Mouse (Mus musculus) NIH3T3 (cell line): ENCODE measurements around the gene Ppp2r3c.
"Not testable (repeated sequence)": the region's sequence is repeated elsewhere in the genome, so short reads cannot be mapped to it uniquely, and the experiment has no call there.

Source experiments
- DNase-seq: peaks from one replicate; pipeline ENCODE4 v3.0.0-alpha.2; 2012; ENCODE audit warnings: low read depth

The Ppp2r3c gene

DNA sequence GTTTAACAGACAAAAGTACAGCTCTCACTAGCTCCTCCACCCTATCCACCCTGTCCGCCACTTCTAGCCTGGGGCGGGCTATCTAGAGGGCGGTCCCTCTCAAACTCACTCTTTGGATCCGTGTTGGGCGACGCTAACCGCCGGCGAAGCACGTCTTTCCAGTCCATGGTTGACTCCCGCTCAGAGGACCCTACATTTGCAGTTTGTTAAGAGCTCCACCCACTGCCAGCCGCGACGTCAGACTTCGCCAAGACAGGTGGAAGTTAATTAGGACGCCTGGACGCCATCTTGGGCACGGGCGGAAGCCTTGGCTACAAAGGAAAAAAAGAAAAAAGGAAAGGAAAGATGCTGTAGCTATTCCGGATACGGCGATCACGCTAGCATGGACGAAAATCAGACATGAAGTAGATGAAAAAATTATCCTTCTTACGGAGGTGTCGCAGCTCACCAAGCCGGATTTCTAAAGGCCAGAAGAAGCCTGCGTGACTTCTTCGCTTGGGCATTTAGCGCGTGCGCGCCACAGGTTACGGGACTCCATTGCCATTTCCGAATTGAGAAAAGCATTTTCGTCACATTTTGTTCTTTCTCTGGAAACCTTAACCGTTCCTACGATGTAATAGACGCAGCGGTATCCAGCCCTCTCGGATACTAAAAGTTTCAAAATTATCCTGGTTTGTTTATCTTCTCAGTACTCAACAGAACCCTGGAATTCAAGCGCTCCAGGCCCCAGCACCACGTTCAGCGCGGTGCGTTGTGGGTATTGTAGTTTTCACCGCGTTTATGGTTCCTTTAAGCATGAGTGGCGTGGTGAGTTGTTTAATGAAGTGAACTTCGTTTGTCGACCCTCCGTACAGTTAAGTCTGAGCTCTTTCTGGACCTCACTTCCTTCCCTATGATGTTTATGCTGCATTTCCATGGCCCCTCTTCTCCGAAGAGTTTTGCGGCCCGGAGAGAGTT is at the start of gene Ppp2r3c:
Gene Ppp2r3c (minus strand): TSS at position 514 of the 957 bp plus-strand sequence.
- DNase-seq = peak; percentile 96

DNA sequence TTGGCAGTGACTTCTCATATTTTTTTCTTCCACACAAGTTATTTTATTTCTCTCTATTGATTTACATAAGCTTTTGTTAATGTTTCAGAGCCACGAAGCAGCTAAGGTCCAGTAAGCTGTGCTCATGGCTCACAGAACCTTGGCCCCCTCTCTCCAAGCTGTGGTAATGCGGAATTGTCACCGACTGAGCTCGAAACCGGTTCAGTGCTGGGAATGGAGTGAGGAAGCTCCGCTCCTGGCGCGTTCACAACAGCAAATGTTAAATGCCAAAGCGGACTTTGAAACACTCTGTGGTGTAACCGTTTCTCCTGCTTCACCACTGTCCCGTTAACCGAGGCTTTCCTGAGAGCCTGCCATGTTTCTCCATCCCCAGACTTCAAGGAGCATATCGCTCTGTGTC is 41.8 kb upstream of the Ppp2r3c start:
- DNase-seq = no peak

DNA sequence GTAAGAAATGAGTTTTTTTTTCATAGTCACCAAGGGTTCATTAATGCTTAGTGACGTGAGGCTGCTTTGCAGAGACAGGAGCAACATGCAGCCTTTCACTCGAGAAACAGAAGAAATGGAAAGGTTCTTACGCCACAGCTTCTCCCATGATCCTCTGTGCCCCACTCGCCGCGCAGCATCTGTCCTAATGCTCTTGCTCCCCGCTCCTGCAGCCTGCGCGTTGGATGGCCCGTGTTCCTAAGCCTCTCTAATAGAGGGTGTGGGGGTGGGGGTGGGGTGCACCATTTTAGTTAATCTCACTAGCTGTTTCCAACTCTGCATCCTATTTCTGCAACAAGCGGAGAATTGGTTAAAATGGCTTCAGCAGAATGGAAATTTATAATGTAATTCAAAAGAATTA is 41.2 kb upstream of the Ppp2r3c start:
- no peak for DNase-seq

DNA sequence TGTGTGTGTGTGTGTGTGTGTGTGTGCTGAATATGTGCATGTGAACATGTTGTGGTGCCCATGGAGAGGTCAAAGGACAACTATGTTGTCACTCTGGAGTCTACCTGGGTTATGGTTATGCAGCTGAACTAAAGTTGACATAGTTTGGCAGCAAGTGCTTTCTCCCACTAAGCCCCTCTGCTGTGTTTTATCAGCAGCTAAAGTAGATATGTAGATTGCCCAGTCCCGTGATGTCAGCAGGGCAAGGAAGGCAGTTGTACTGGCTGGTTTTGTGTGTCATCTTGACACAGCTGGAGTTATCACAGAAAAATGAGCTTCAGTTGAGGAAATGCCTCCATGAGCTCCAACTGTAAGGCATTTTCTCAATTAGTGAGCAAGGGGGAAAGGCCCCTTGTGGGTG is 40.2 kb upstream of the Ppp2r3c start:
- not testable (repeated sequence) for DNase-seq

DNA sequence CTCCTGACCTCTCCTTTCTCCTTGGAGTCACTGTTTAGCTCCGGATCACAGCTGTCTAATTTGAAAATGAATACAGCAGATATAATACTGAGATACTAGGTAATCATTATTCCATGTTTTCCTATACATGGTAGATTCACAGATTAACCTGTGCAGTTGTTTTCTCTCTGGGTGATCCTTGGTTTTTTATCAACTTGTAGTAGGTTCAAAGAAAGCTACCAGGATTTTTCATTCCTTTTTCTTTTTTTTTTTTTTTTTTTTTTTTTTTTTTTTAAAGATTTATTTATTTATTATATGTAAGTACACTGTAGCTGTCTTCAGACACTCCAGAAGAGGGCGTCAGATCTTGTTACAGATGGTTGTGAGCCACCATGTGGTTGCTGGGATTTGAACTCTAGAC is 35.7 kb upstream of the Ppp2r3c start:
- DNase-seq = not testable (repeated sequence)

DNA sequence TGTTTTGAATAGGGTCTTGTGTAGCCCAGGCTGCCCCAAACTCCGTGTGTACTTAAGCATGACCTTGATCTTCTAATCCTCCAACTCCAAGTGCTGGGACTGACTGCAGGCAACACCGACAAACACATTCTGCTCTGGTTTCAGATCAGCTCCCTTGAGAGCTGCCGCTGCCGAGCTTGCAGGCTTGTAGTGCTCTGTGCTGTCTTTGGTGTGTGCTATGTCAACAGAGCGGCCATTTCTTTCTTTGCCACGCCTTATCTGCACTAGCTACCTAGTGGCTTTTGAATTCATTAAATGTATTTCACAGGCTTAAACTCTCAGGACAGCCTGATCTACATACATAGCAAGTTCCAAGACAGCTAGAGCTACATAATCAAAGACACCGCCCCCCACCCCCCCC is 30.9 kb upstream of the Ppp2r3c start:
- no peak for DNase-seq

DNA sequence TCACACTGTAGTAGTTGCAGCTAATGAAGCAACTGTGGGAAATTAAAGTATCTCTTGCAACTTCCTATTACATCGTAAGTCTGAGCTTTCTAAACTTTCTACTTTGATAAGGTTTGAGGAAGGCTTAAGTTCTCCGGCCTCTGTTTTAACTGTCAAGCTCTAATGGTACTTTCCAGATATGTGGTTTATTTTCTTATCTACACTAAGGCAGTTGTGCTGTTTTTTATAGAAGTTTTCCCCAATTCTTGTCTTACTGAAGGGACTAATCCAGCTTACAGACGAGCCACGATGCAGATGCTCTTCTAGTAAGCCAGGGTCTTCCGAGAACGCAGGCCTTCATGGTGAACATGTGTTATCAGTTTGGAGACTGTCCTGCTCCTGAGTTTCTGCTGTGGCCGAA is 26.6 kb upstream of the Ppp2r3c start:
- DNase-seq = no peak

DNA sequence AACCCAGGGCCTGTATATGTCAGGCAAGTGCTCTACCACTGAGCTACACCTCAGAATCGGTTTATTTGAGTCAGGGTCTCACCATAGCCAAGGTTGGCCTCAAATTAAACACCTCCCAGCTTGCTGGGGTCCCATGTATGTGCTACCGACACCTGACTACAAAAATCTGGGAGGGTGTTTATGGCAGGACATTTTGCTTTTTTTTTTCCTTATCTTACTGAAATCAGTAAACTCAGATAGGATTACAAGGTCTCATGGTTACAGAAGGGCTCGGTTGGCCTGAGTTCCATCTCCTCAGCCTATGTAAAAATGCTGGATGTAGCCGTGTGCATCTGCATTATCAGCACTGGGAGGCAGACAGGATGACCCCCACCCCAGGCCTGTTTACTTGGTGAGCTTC is 26.0 kb upstream of the Ppp2r3c start:
- DNase-seq = no peak

DNA sequence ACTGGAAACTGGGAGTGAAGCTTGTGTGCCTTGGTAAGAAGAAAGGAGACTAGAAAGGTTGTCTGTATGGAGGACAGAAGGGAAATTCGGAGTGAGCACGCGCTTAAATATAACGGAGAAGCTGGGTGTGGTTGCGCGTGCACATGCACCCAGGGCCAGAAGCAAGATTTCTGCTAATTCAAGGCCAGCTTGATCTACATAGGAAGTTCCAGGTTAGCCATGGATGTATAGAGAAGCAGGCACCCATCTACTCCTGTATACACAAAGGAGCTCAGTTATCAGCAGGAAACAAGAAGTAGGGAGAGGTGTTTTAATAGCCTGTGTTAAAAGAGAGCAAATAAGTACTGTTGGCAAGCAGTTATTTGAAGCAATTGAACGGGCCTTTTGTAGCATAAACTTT is 22.9 kb upstream of the Ppp2r3c start:
- no peak for DNase-seq

DNA sequence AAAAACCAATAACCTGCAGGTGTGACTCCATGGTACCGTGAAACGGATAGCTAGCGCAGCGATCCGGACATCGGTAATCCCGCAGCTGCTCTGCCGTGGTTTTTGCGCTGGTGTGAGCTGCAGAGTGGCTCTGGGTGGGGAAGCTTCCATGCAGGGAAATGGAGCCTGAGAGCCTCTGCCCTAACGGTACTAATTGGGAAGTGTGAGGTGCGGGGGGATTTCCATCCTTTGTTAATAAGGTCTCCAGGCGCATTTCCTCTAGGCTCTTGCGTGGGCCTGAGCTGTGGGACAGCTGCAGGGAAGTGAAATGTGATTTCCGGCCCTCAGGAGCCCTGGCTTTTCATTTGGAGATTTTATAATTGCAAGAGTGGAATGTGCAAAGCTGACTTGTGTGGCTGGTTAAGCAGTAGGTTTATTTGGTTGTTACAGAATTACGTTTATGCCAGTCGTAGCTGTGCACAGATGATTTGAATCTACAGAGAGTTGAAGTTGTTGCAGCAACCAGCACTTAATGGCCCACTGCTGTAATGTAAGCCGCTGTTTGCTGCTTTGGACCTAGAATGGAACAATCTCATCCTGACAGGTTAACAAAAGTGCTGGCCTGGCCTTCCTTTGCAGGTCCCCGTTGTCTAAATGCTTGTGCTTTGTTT is 19.0 kb upstream of the Ppp2r3c start:
- DNase-seq = no peak

DNA sequence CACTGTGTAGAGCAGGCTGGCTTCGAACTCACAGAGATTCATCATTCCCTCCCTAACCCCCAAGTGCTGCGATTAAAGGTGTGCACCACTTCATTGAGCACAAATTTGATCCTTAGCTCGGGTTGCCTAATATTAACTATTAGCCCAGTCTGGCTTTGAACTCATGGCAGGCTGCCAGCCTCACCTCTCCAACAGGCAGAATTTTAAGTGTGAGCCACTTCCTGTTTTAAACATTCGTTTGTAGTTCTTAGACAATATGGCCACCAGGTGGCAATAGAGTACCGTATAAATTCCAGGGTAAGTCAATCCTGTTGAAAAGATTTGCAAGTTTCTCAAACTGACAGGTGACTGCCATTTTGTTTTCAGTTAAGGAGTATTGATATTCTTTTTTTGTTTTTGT is 12.4 kb upstream of the Ppp2r3c start:
- peak; percentile 94 for DNase-seq

DNA sequence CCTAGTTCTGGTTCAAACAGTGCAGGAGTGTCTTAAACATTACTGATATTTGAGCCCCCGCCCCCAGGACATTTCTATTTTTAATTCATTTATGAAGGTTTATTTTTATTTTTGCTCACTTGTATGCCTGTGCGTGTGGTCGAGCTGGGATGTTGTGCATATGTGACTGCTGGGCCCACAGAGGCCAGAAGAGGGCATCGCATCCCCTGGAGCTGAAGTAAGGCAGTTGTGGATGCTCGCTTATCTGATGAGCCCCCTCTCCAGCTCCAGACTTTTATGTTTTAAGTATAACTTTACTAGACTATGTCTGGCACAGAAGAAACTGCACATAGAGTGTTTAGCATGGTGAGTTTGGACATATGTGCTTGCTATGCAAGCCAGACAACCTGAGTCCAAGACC is 11.1 kb upstream of the Ppp2r3c start:
- DNase-seq = peak; percentile 10

DNA sequence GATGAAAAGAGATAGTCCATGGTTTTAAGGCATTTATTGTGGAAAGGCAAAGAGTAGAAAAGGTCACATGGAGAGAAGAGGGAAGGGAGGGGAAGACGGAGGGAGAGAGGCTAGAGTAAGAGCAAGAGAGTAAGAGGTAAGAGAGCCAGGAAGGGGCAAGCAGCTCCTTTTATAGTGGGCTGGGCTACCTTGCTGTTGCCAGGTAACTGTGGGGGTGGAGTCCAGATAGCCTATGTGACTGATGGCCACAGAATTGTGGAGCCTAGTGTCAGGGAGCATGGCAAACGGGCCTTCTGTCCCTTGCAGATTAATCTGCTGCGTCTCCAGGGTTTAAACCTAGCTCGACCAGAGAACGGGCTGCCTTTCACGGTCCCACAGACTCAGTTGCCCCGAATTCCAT is 9.0 kb upstream of the Ppp2r3c start:
- DNase-seq = no peak

DNA sequence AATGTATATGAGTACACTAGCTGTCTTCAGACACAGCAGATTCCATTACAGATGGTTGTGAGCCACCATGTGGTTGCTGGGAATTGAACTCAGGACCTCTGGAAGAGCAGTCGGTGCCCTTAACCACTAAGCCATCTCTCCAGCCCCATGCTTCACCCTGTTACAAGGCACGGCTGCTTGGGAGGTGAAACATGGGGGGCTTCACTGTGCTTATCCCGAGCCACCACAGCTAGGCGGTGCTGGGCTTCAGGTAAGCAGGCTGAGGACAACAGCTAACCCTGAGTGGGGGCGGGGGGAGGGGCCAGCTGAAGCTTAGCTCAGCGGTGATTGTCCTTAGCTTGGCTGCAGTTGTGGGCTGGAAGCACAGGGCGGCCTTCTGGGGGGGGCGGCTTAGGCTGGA is 6.7 kb upstream of the Ppp2r3c start:
- DNase-seq = no peak

DNA sequence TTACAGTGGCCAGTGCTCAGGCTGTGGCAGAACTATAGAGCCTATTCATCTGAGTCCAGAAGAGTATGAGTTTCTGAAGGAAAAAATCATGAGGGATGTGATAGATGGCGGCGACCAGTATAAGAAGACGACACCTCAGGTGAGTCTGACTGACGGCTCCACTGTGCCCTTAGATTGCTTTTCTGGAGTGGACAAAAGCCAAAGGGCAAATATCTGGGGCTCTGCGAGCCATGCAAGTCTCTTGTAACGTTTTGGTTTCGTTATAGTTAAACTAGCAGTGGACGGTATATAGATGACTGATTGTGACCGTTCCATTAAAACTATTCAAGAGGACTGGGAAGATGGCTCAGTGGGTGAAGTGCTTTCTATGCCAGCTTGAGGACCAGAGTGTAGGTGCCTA is 5.9 kb upstream of the Ppp2r3c start:
- no peak for DNase-seq

DNA sequence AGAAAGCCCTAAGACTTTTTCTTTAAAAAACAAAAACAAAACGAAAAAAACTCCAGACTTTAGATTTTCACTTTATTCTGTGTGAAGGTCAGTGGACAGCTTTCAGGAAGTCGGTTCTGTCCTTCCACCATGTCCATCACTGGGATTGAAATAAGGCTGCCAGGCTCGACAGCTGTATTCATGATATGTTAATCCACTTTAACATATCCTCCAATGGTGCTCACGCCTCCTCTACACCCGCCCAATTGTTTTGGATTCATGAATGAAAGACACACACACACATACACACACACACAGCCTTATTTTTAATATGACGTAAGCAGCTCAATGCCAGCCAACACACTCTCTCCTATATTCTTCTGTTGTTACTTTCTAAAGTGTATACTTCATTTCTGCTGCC is 4.8 kb upstream of the Ppp2r3c start:
- no peak for DNase-seq

DNA sequence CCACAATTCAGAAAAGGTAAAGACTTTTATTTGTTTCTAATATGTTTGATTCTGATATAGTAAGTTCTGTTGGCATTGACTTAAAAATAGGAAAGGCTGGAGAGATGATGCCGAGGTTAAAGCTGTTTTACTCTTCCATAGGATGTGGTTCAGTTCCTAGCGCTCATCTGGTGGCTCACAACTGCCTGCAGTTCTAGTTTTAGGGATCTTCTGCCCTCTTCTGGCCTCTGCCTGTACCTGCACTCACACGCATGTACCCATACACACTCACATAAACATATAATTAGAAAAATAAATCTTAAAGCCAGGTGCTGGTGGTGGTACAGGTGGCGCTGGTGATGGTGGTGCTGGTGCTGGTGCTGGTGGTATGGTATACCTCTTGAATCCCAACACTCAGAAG is 3.6 kb upstream of the Ppp2r3c start:
- DNase-seq = no peak

DNA sequence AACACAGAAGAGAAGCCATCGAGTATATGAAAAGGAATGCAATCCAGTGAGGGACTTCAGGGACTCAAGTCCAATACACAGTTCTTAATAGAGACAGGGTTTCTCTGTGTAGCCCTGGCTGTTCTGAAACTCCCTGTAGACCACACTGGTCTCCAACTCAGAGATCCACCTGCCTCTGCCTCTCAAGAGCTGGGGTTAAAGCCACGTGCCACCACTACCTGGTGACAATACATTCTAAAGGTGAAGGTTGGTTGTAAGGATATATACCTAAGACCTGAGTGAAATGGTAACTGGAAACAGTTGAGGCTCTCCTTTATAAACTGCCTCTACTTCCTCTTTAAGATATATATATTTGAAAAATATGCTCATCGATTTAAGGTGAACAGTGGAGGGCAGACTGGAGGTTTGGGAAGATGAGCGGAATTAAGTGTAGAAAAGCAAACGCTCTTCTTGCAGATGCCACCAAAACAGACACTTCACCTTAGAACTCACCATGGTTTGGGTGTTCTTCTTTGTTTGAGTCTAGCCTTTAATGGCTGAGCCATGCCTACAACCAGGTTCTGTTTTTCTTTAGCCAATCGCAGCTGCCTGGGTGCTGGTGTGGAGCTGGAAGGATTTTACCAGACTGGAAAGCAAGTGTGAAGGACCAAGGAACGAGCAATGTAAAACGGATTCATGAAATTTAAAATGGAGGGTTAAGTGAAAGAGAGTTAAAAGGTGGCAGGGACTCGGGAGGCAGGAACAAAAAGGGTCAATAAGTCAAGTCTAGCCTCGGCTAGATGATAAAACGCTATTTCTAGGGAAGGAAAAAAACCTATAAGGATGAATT is 1.1 kb downstream of the Ppp2r3c start:
- peak; percentile 43 for DNase-seq

DNA sequence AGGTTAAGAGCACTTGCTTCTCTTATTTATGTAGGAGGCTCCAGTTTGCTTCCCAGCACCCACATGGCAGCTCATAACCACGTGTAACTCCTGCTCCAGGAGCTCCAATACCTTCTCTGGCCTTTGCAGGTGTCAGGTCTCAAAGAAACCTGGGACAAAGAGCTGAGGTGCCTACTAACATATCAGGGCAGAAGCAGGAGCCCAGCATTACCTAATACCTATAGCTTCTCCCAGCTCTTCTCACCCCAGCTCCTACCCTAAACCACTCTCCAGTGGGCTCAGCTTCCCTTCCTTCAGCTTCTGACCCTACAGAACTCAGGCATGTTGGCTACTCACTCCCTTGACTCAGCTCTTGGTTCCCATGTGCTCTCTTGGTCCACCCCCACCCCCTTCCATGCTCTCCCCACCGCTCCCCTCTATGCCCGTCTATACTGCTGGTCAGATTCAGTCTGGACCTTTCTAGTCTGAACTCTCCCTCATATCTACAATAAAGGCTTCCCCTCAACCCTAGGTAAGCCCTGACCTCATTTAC is 1.9 kb downstream of the Ppp2r3c start:
- DNase-seq = no peak

DNA sequence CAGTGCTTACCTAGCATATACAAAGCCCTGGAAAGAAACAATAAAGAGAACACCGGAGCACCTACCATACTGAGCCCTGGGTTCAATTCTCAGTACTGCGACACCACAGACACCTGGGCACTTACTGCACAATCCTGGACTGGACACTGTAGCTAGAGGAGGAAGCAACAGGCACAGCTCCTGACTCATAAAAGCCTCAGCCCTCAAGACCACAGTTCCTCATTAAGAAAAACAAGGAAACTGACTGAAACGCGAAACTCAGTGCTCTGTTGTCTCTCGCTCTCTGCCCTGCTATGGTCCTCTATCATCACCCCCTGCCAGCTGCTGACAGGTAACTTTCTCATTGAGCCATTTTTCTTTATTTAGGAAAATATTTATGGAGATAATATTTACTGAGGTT is 3.5 kb downstream of the Ppp2r3c start, which contains the start of gene 1110008L16Rik:
Gene 1110008L16Rik (plus strand): TSS at position 242 of the 400 bp plus-strand sequence.
- no peak for DNase-seq

DNA sequence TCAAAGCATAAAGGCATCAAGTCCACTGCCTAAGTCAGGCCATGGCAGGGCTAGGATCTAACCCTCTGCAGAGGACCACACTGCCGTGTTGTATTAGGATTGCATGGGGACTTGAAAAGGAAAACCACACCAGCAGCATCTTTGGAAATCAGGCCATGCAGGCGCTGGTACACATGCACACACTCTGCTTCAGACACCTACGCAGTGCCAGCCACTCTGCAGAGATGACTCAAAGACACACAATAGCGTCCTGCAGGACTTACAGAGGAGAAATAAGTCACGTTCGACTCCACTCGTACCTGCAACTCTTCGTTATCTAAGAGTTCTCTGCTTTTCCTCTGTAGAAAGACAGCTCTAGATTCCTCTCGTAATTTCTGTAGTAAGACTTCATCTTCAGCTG is 4.7 kb downstream of the Ppp2r3c start:
- DNase-seq = no peak

DNA sequence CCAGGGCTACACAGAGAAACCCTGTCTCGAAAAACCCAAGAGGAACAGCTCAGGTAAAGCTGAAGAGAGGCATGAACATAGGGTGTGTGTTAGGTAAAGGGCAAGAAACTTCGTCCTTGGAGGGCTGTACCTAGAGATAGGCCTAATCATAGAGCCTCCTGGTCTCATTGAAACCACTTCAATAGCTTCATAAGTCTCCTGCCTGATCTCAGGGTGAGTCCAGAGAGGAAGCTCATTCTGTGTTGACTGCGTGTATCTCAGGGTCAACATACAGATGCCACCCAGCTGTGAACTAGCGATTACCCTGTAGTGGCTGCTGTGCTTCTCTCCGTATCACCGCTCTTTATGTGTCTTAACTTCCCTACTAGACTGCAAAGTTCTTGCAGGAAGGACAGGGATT is 25.2 kb downstream of the Ppp2r3c start:
- not testable (repeated sequence) for DNase-seq
